Mouse (Mus musculus) lung, postnatal 4 days (tissue): ENCODE measurements around the gene Mllt11.
"Not testable (repeated sequence)": the region's sequence is repeated elsewhere in the genome, so short reads cannot be mapped to it uniquely, and the experiment has no call there.

Experiments
- DNase-seq, 2 experiments: peaks; one replicate each; pipeline ENCODE4 v3.0.0; 2021

The Mllt11 gene

GRCm38 (mm10) chr3:95216655-95217254 is 15.2 kb downstream of the Mllt11 start:
- no peak for DNase-seq

- no peak for DNase-seq
Observed at GRCm38 (mm10) chr3:95213609-95213975, 18.4 kb downstream of the Mllt11 start.

- DNase-seq = not testable (repeated sequence)
Observed at GRCm38 (mm10) chr3:95212889-95213608, 18.9 kb downstream of the Mllt11 start.

GRCm38 (mm10) chr3:95210585-95210984 is 21.4 kb downstream of the Mllt11 start:
- no peak for DNase-seq

- DNase-seq = no peak
Observed at GRCm38 (mm10) chr3:95208286-95208685, 23.7 kb downstream of the Mllt11 start.

GRCm38 (mm10) chr3:95203880-95204279 is 28.1 kb downstream of the Mllt11 start:
- no peak for DNase-seq

GRCm38 (mm10) chr3:95200562-95200961 is 31.4 kb downstream of the Mllt11 start:
- DNase-seq = no peak

GRCm38 (mm10) chr3:95200132-95200531 is 31.8 kb downstream of the Mllt11 start:
- no peak for DNase-seq

GRCm38 (mm10) chr3:95199101-95199500 is 32.9 kb downstream of the Mllt11 start:
- no peak for DNase-seq

- no peak for DNase-seq
Observed at GRCm38 (mm10) chr3:95195772-95196171, 36.2 kb downstream of the Mllt11 start.

GRCm38 (mm10) chr3:95194721-95195135 is 37.2 kb downstream of the Mllt11 start:
- no peak for DNase-seq

GRCm38 (mm10) chr3:95186888-95187287 is 45.1 kb downstream of the Mllt11 start:
- no peak for DNase-seq

- DNase-seq = no peak
Observed at GRCm38 (mm10) chr3:95186100-95186499, 45.9 kb downstream of the Mllt11 start.

GRCm38 (mm10) chr3:95184796-95185577 is 47.0 kb downstream of the Mllt11 start:
- DNase-seq = no peak

- DNase-seq = no peak
Observed at GRCm38 (mm10) chr3:95181841-95182240, 50.1 kb downstream of the Mllt11 start.

GRCm38 (mm10) chr3:95179890-95180289 is 52.1 kb downstream of the Mllt11 start:
- no peak for DNase-seq

GRCm38 (mm10) chr3:95178948-95179347 is 53.0 kb downstream of the Mllt11 start:
- DNase-seq = no peak

- DNase-seq = no peak
Observed at GRCm38 (mm10) chr3:95177583-95177982, 54.4 kb downstream of the Mllt11 start.

GRCm38 (mm10) chr3:95176500-95176899 is 55.5 kb downstream of the Mllt11 start:
- DNase-seq = no peak

- peak; percentile 87 to 91 for DNase-seq
Observed at GRCm38 (mm10) chr3:95174011-95174592, 57.9 kb downstream of the Mllt11 start.

- DNase-seq = peak; percentile 44 to 52
Observed at GRCm38 (mm10) chr3:95173256-95173949, 58.6 kb downstream of the Mllt11 start.

GRCm38 (mm10) chr3:95172526-95173255 is 59.3 kb downstream of the Mllt11 start:
- peak; percentile 33 to 38 for DNase-seq
